Mouse (Mus musculus) small intestine, adult 2 months (tissue): ENCODE results near the gene Kras.

Experiments used
- CTCF ChIP-seq: fragments of 200-500 bp; IDR thresholded peaks from 2 replicates; pipeline ENCODE4 v1.5.1; 2012; ENCODE audit warnings: low read depth, mild to moderate bottlenecking, control low read depth, inconsistent platforms, low read length, moderate library complexity, mixed read lengths; ENCODE audit not compliant: insufficient replicate concordance, insufficient read length; ENCODE audit errors: extremely low read depth
- POLR2A ChIP-seq: fragments of 200-500 bp; IDR thresholded peaks from 2 replicates; pipeline ENCODE4 v1.6.1; 2012; ENCODE audit warnings: low read depth, mild to moderate bottlenecking, control low read depth, inconsistent platforms, low read length, moderate library complexity

GRCm38 (mm10) chr6:145187093-145188088 lies 62.6 kb downstream of the Kras start:
- peak; percentile 26; the same call in 1 of the 2 replicates for TF ChIP-seq CTCF
- no peak for TF ChIP-seq POLR2A
